Mouse (Mus musculus) CH12.LX (cell line): ENCODE results near the gene Ezh1. TPM values are rescaled to one million over a fixed set of nuclear protein-coding genes. Genes with fewer than 3 reads are reported as not detected.
A peak's percentile ranks its signal among the peaks of the same experiment; 100 is the strongest.

Source experiments
- DNase-seq: peaks from one replicate; pipeline ENCODE4 v3.0.0-alpha.2; 2013; ENCODE audit errors: extremely low read depth
- H3K27ac ChIP-seq: 2 replicates; pipeline ENCODE4 v1.5.1; 2012; ENCODE audit warnings: low read depth, mild to moderate bottlenecking, control low read depth, moderate library complexity; ENCODE audit not compliant: insufficient read depth
- H3K27me3 ChIP-seq: replicated peaks from 2 replicates; pipeline ENCODE3; 2012; ENCODE audit warnings: inconsistent platforms
- H3K36me3 ChIP-seq, 2 experiments: replicated peaks in 1 of 2; 2 replicates each; pipeline versions ENCODE3 to v1.6.1; 2012; ENCODE audit warnings: inconsistent platforms in 1 of 2, low read length in 1 of 2, mild to moderate bottlenecking in 1 of 2, mixed read lengths in 1 of 2, moderate library complexity in 1 of 2; ENCODE audit not compliant: control insufficient read depth in 1 of 2, insufficient read depth in 1 of 2
- H3K4me1 ChIP-seq, 2 experiments: 2 replicates each; pipeline ENCODE4 v1.6.1; 2012; ENCODE audit warnings: inconsistent platforms in 1 of 2, moderate library complexity in 1 of 2; ENCODE audit not compliant: insufficient read depth in 2 of 2, control insufficient read depth in 1 of 2
- H3K4me2 ChIP-seq: 2 replicates; pipeline ENCODE4 v1.6.1; 2012; ENCODE audit warnings: low read depth, mild to moderate bottlenecking, control low read depth; ENCODE audit not compliant: poor library complexity, insufficient read depth, severe bottlenecking
- H3K4me3 ChIP-seq, 3 experiments: fragments of 150-350 bp in 1 of 3; sonication (generic) in 1 of 3; replicated peaks in 1 of 3; 2 replicates each; pipeline versions ENCODE3 to v1.5.1; 2011 to 2012; ENCODE audit warnings: low read depth in 2 of 3, low read length in 2 of 3, mild to moderate bottlenecking in 2 of 3, moderate library complexity in 2 of 3, control low read depth in 1 of 3, improper control_type of control experiment in 1 of 3, inconsistent platforms in 1 of 3, mixed read lengths in 1 of 3; ENCODE audit not compliant: poor library complexity in 1 of 3
- H3K79me2 ChIP-seq: replicated peaks from 2 replicates; pipeline ENCODE4 v1.6.1; 2012; ENCODE audit warnings: mild to moderate bottlenecking, moderate library complexity; ENCODE audit not compliant: control insufficient read depth, poor library complexity, insufficient read depth, severe bottlenecking; ENCODE audit errors: extremely low read depth
- H3K9ac ChIP-seq: 2 replicates; pipeline ENCODE4 v1.6.1; 2012; ENCODE audit warnings: low read depth, mild to moderate bottlenecking, control low read depth, moderate library complexity; ENCODE audit not compliant: insufficient read depth
- H3K9me3 ChIP-seq: replicated peaks from 2 replicates; pipeline ENCODE3; 2012; ENCODE audit warnings: low read length, inconsistent platforms, mixed read lengths
- BHLHE40 ChIP-seq: IDR thresholded peaks from 2 replicates; pipeline ENCODE4 v1.6.1; 2011; ENCODE audit warnings: mild to moderate bottlenecking, low read depth, low read length, improper control_type of control experiment
- CTCF ChIP-seq, 2 experiments: IDR thresholded peaks in 1 of 2; conservative IDR thresholded peaks in 1 of 2; 2 replicates each; pipeline ENCODE4 v1.5.1; 2011 to 2012; ENCODE audit warnings: low read depth in 2 of 2, low read length in 2 of 2, improper control_type of control experiment in 1 of 2, inconsistent platforms in 1 of 2, mild to moderate bottlenecking in 1 of 2, moderate library complexity in 1 of 2
- EP300 ChIP-seq: IDR thresholded peaks from 2 replicates; pipeline ENCODE4 v1.6.1; 2011; ENCODE audit warnings: low read length, improper control_type of control experiment
- ETS1 ChIP-seq: conservative IDR thresholded peaks from 2 replicates; pipeline ENCODE4 v1.6.1; 2012; ENCODE audit warnings: low read depth, mild to moderate bottlenecking, inconsistent platforms, low read length, improper control_type of control experiment, moderate library complexity
- GABPA ChIP-seq: IDR thresholded peaks from 2 replicates; pipeline ENCODE4 v1.6.1; 2012; ENCODE audit warnings: low read depth, low read length, improper control_type of control experiment, inconsistent platforms; ENCODE audit not compliant: insufficient replicate concordance
- IRF4 ChIP-seq: IDR thresholded peaks from 2 replicates; pipeline ENCODE4 v1.6.1; 2014; ENCODE audit warnings: low read depth, mild to moderate bottlenecking, inconsistent platforms, low read length, improper control_type of control experiment
- JUN ChIP-seq: IDR thresholded peaks from 2 replicates; pipeline ENCODE4 v1.6.1; 2011; ENCODE audit warnings: low read depth, mild to moderate bottlenecking, low read length, improper control_type of control experiment, moderate library complexity; ENCODE audit not compliant: insufficient read depth
- KAT2A ChIP-seq: IDR thresholded peaks from 2 replicates; pipeline ENCODE4 v1.6.1; 2012; ENCODE audit warnings: low read length, improper control_type of control experiment, inconsistent platforms; ENCODE audit not compliant: insufficient replicate concordance
- MAX ChIP-seq: IDR thresholded peaks from 2 replicates; pipeline ENCODE4 v1.6.1; 2011; ENCODE audit warnings: low read length, improper control_type of control experiment
- MAZ ChIP-seq: IDR thresholded peaks from 2 replicates; pipeline ENCODE4 v1.6.1; 2012; ENCODE audit warnings: low read depth, mild to moderate bottlenecking, inconsistent platforms, low read length, improper control_type of control experiment, moderate library complexity
- MEF2A ChIP-seq: IDR thresholded peaks from 2 replicates; pipeline ENCODE4 v1.6.1; 2014; ENCODE audit warnings: low read depth, mild to moderate bottlenecking, inconsistent platforms, low read length, improper control_type of control experiment, borderline replicate concordance
- NELFE ChIP-seq: IDR thresholded peaks from 2 replicates; pipeline ENCODE4 v1.6.1; 2011; ENCODE audit warnings: low read depth, low read length, improper control_type of control experiment
- NRF1 ChIP-seq: IDR thresholded peaks from 2 replicates; pipeline ENCODE4 v1.6.1; 2014; ENCODE audit warnings: low read depth, mild to moderate bottlenecking, inconsistent platforms, low read length, improper control_type of control experiment, moderate library complexity
- PAX5 ChIP-seq: IDR thresholded peaks from 2 replicates; pipeline ENCODE4 v1.6.1; 2012; ENCODE audit warnings: low read length, inconsistent platforms, mixed read lengths
- POLR2A ChIP-seq: IDR thresholded peaks from 2 replicates; pipeline ENCODE4 v1.6.1; 2011; ENCODE audit warnings: low read depth, mild to moderate bottlenecking, improper control_type of control experiment, low read length
- TBP ChIP-seq: conservative IDR thresholded peaks from 2 replicates; pipeline ENCODE4 v1.6.1; 2011; ENCODE audit warnings: low read depth, low read length, improper control_type of control experiment
- TCF12 ChIP-seq: IDR thresholded peaks from 2 replicates; pipeline ENCODE4 v1.6.1; 2014; ENCODE audit warnings: low read depth, mild to moderate bottlenecking, inconsistent platforms, low read length, improper control_type of control experiment
- ZNF384 ChIP-seq: IDR thresholded peaks from 2 replicates; pipeline ENCODE4 v1.6.1; 2012; ENCODE audit warnings: low read depth, low read length, improper control_type of control experiment, inconsistent platforms
- dilution Hi-C: fragments of 300-500 bp; cut with MboI; formaldehyde crosslinking; loops from 2 replicates; pipeline ENCODE4 v1.14.3; 2020; ENCODE audit warnings: low sequenced_read_pairs; ENCODE audit not compliant: extremely low pct_unique_long_range_greater_than_20kb, extremely low pct_ligation_motif_present
- in situ Hi-C: fragments of 300-500 bp; cut with MboI; formaldehyde crosslinking; loops from 3 replicates; pipeline ENCODE4 v1.14.3; 2019; ENCODE audit warnings: low sequenced_read_pairs, low pct_ligation_motif_present, low pct_unique_long_range_greater_than_20kb, mixed read lengths
- polyA plus RNA-seq: library from polyadenylated mRNA; unstranded; fragments of >175 nt; gene quantifications from 2 replicates; pipeline ENCODE4 v1.2.1, GENCODE M21; 2012; ENCODE audit warnings: low read depth; ENCODE audit not compliant: insufficient read length
- total RNA-seq, 2 experiments: library from RNA; depleted of rRNA; stranded (reverse); fragments of 300-350 nt in 1 of 2; fragments of >200 nt in 1 of 2; gene quantifications; 2 replicates each; pipeline ENCODE4 v1.2.3; 2012 to 2014

The Ezh1 gene
- total and polyA plus RNA-seq, 3 experiments = 8.7 to 15.3 (median 12.1) TPM

DNA sequence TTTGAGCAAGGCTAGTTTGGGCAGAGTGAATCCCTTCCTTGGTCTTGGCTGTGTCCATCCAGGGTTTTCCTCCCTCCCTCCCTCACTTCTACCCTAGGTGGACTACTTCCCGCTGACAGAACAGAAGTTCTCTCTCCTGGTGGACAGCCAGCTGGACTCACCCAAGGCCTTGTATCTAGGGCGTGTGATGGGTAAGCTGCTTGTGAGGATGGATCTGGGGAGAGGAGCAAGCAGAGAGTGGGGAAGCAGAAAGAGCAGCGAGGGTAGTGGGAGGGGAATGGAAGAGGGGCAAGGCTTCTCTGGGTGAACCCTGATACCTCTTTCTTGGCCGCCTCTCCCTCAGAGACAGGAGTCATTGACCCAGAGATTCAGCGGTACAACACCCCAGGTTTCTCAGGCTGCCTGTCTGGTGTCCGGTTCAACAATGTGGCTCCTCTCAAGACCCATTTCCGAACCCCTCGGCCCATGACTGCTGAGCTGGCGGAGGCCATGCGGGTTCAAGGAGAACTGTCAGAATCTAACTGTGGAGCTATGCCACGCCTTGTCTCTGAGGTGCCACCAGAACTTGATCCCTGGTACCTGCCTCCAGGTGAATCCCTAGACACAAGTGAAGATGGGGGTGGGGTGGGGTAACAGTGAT is 38.0 kb downstream of the Ezh1 start:
- no peaks in the 10 kb centered on the region for H3K9me3 ChIP-seq
- in situ Hi-C loops = no loop called here
- TF ChIP-seq NELFE (no peak), MAZ (no peak), POLR2A (0 out of 2 replicates have a peak, but pooled peaks have one; percentile 8)
- TF ChIP-seq, all 38 proteins: peak for 1
- dilution Hi-C loops = no loop called here
- H3K4me1 ChIP-seq = peaks cover 2 to 18% of the 10 kb centered on the region in 2 experiments; a peak in 1 of 4 replicates
- peaks cover 75 to 99% of the 10 kb centered on the region in 2 experiments for H3K36me3 ChIP-seq
- H3K9ac ChIP-seq = no peak overlapping the region
- no peak overlapping the region for H3K4me2 ChIP-seq
- no peak overlapping the region for H3K27ac ChIP-seq
- H3K27me3 ChIP-seq = no peaks in the 10 kb centered on the region
- no peak for DNase-seq
- no peak overlapping the region for H3K4me3 ChIP-seq
- no peaks in the 10 kb centered on the region for H3K79me2 ChIP-seq

DNA sequence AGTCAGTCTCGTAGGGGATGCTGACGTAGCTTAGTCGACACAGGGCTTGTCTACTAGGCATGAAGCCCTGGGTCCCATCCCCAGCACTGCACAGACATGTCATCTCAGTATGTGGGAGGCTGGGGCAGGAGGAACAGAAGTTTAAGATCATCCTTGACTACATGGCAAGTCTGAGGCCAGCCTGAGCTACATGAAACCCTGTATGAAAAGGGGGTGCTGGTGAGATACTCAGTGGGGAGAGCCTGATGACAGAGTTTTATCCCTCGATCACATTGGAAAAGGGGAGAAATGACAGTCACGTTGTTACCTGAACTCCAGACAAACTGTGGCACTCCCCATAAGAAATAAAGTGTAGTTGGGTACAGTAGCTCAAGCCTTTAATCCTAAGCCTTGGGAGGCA is 38.7 kb downstream of the Ezh1 start:
- Histone ChIP-seq H3K9ac (no peak overlapping the region), H3K4me2 (no peak overlapping the region), H3K9me3 (no peaks in the 10 kb centered on the region), H3K4me1 (peaks cover 0 to 18% of the 10 kb centered on the region in 2 experiments; a peak in 1 of 4 replicates), H3K79me2 (no peaks in the 10 kb centered on the region)
- dilution Hi-C loops = no loop called here
- TF ChIP-seq TCF12 = no peak
- no peak for TF ChIP-seq MAX
- TF ChIP-seq EP300 = no peak
- TF ChIP-seq BHLHE40 = no peak
- no peak for TF ChIP-seq PAX5
- no peak for TF ChIP-seq MEF2A
- TF ChIP-seq KAT2A = no peak
- TF ChIP-seq GABPA = no peak
- TF ChIP-seq NELFE = no peak
- TF ChIP-seq, all 38 proteins: peak for 0
- H3K36me3 ChIP-seq = peaks cover 79 to 99% of the 10 kb centered on the region in 2 experiments
- H3K4me3 ChIP-seq = no peak overlapping the region
- in situ Hi-C loops = no loop called here
- H3K27me3 ChIP-seq = no peaks in the 10 kb centered on the region
- H3K27ac ChIP-seq = no peak overlapping the region
- no peak for DNase-seq

GRCm38 (mm10) chr11:101186526-101187247 is 39.6 kb downstream of the Ezh1 start:
- TF ChIP-seq ETS1 (no peak), TCF12 (no peak), TBP (no peak), NRF1 (no peak), IRF4 (no peak), ZNF384 (no peak), JUN (no peak), CTCF (conservative IDR thresholded peaks at IDR 0.05 in 1 of 2, IDR thresholded peaks at IDR 0.05 in 1 of 2; ENCODE audit: low read depth in 2 of 2, low read length in 2 of 2) (no peak)
- TF ChIP-seq, all 38 proteins: peak for 0
- in situ Hi-C loops (no loop called here), dilution Hi-C loops (no loop called here)
- H3K9ac ChIP-seq = no peak overlapping the region
- H3K4me3 ChIP-seq = no peak overlapping the region
- no peaks in the 10 kb centered on the region for H3K79me2 ChIP-seq
- no peaks in the 10 kb centered on the region for H3K9me3 ChIP-seq
- no peak overlapping the region for H3K27ac ChIP-seq
- DNase-seq = no peak
- H3K36me3 ChIP-seq = peaks cover 80 to 99% of the 10 kb centered on the region in 2 experiments
- H3K4me2 ChIP-seq = no peak overlapping the region
- H3K4me1 ChIP-seq = peaks cover 0 to 17% of the 10 kb centered on the region in 2 experiments; a peak in 1 of 4 replicates
- H3K27me3 ChIP-seq = no peaks in the 10 kb centered on the region
